Mouse (Mus musculus) ES-E14 (cell line): ENCODE measurements around the gene Rarb.

ENCODE experiments used
- CHD2 ChIP-seq: IDR thresholded peaks from 2 replicates; pipeline ENCODE4 v1.6.1; 2014; ENCODE audit warnings: mild to moderate bottlenecking, low read depth, low read length, inconsistent platforms
- HCFC1 ChIP-seq: IDR thresholded peaks from 2 replicates; pipeline ENCODE4 v1.6.1; 2012; ENCODE audit warnings: low read length, inconsistent platforms, borderline replicate concordance; ENCODE audit not compliant: insufficient read depth

- TF ChIP-seq HCFC1, result no peak
- no peak for TF ChIP-seq CHD2
These were observed 148.4 kb downstream of the Rarb start for GRCm38 (mm10) chr14:16670571-16670970.
